In genomic region chr16:5478970-5479369, GRCm38 (mm10) we compare ENCODE assay signal across 17 mouse cellular contexts.
"Had no signal": no experiment of that assay in that cellular context is flagged by ENCODE, and none has a peak within 500 bp of the region (broad histone marks: within the 10 kb centered on the region; RNA-seq: fewer than 3 reads in every experiment).

No protein-coding gene starts in this region.

- H3K36me3 ChIP-seq: lung, embryonic 15.5 days; midbrain, embryonic 13.5 days; midbrain, embryonic 15.5 days; neural tube, embryonic 12.5 days; stomach, embryonic 15.5 days had no signal

- H3K4me3 ChIP-seq: lung, embryonic 15.5 days; megakaryocyte, embryonic 14.5 days; midbrain, embryonic 13.5 days; midbrain, embryonic 15.5 days; neural tube, embryonic 12.5 days; stomach, embryonic 15.5 days had no signal

- H3K9ac ChIP-seq: lung, embryonic 15.5 days; midbrain, embryonic 13.5 days; midbrain, embryonic 15.5 days; neural tube, embryonic 12.5 days; stomach, embryonic 15.5 days had no signal

- H3K4me2 ChIP-seq: lung, embryonic 15.5 days; midbrain, embryonic 11.5 days; midbrain, embryonic 13.5 days; midbrain, embryonic 15.5 days; neural tube, embryonic 12.5 days; stomach, embryonic 15.5 days had no signal

- H3K27me3 ChIP-seq: lung, embryonic 15.5 days; midbrain, embryonic 15.5 days; stomach, embryonic 15.5 days had no signal

- H3K27ac ChIP-seq: lung, embryonic 15.5 days; macrophage; midbrain, embryonic 13.5 days; midbrain, embryonic 15.5 days; neural tube, embryonic 12.5 days; stomach, embryonic 15.5 days; stomach, postnatal 0 days had no signal

- DNase-seq: lung, adult 2 months; lung, postnatal 14 days; lung, postnatal 36 days; right cerebral cortex, postnatal 14 days; thymus, adult 2 months; thymus, postnatal 25 days; thymus, postnatal 4 days had no signal

- H3K4me1 ChIP-seq: lung, embryonic 15.5 days; neural tube, embryonic 12.5 days; stomach, embryonic 15.5 days had no signal

- ATAC-seq: lung, postnatal 0 days; midbrain, embryonic 13.5 days; midbrain, embryonic 15.5 days had no signal

- H3K9me3 ChIP-seq: lung, embryonic 15.5 days; megakaryocyte, embryonic 14.5 days; midbrain, embryonic 13.5 days; midbrain, embryonic 15.5 days; neural tube, embryonic 12.5 days; stomach, embryonic 15.5 days had no signal
